Mouse (Mus musculus): ENCODE measurements around the gene Met. TPM values are rescaled to one million over a fixed set of nuclear protein-coding genes. Genes with fewer than 3 reads are reported as not detected.

The Met gene
- polyA plus RNA-seq, 1 experiment from 2014 or later = 6.7 TPM

GRCm38 (mm10) chr6:17522917-17523316 lies 59.3 kb downstream of the Met start:
- H3K4me2 ChIP-seq (replicated peaks; ENCODE audit: low read depth) = no peak overlapping the region
- no peaks in the 10 kb centered on the region for H3K9me3 ChIP-seq (ENCODE audit: control insufficient read depth)
- H3K4me3 ChIP-seq (ENCODE audit: low read depth, low read length) = no peak overlapping the region
- no peak for TF ChIP-seq CTCF (IDR thresholded peaks at IDR 0.05; ENCODE audit: low read depth)
- no peak overlapping the region for H3K9ac ChIP-seq (ENCODE audit: low read depth, low read length)
- no peak overlapping the region for H3K27ac ChIP-seq (ENCODE audit: low read depth, low read length)
- H3K36me3 ChIP-seq (ENCODE audit: control insufficient read depth, insufficient read depth) = peaks cover 9% of the 10 kb centered on the region; the same call in 1 of the 2 replicates
- no peaks in the 10 kb centered on the region for H3K4me1 ChIP-seq (replicated peaks; ENCODE audit: control insufficient read depth, insufficient read depth, low read length)
- WGBS = 60% methylated on average over 4 of the region's 4 CpGs
- H3K27me3 ChIP-seq (replicated peaks; ENCODE audit: control insufficient read depth, insufficient read depth, low read length) = no peaks in the 10 kb centered on the region
- no peak for ATAC-seq

GRCm38 (mm10) chr6:17529490-17530269 lies 66.1 kb downstream of the Met start:
- Histone ChIP-seq H3K9ac (ENCODE audit: low read depth, low read length) (no peak overlapping the region), H3K4me2 (replicated peaks; ENCODE audit: low read depth) (no peak overlapping the region), H3K27me3 (replicated peaks; ENCODE audit: control insufficient read depth, insufficient read depth, low read length) (no peaks in the 10 kb centered on the region), H3K4me3 (ENCODE audit: low read depth, low read length) (no peak overlapping the region), H3K36me3 (ENCODE audit: control insufficient read depth, insufficient read depth) (peaks cover 22% of the 10 kb centered on the region; the same call in 1 of the 2 replicates), H3K4me1 (replicated peaks; ENCODE audit: control insufficient read depth, insufficient read depth, low read length) (no peaks in the 10 kb centered on the region), H3K9me3 (ENCODE audit: control insufficient read depth) (no peaks in the 10 kb centered on the region), H3K27ac (ENCODE audit: low read depth, low read length) (no peak overlapping the region)
- no peak for ATAC-seq
- 67% methylated on average over 6 of the region's 6 CpGs for WGBS
- no peak for TF ChIP-seq CTCF (IDR thresholded peaks at IDR 0.05; ENCODE audit: low read depth)

- no peak for TF ChIP-seq CTCF (IDR thresholded peaks at IDR 0.05; ENCODE audit: low read depth)
- Histone ChIP-seq H3K27me3 (replicated peaks; ENCODE audit: control insufficient read depth, insufficient read depth, low read length) (no peaks in the 10 kb centered on the region), H3K9ac (ENCODE audit: low read depth, low read length) (no peak overlapping the region), H3K36me3 (ENCODE audit: control insufficient read depth, insufficient read depth) (peaks cover 4% of the 10 kb centered on the region; the same call in 1 of the 2 replicates), H3K27ac (ENCODE audit: low read depth, low read length) (no peak overlapping the region), H3K4me2 (replicated peaks; ENCODE audit: low read depth) (0 out of 2 replicates have a peak overlapping the region, but pooled peaks have one; percentile 9), H3K4me3 (ENCODE audit: low read depth, low read length) (no peak overlapping the region), H3K4me1 (replicated peaks; ENCODE audit: control insufficient read depth, insufficient read depth, low read length) (no peaks in the 10 kb centered on the region), H3K9me3 (ENCODE audit: control insufficient read depth) (no peaks in the 10 kb centered on the region)
- peak; percentile 94 for ATAC-seq
- WGBS = 57% methylated on average over 8 of the region's 8 CpGs
Measured at GRCm38 (mm10) chr6:17541615-17542014, 78.0 kb downstream of the Met start.

GRCm38 (mm10) chr6:17542383-17542782 lies 78.8 kb downstream of the Met start:
- H3K27me3 ChIP-seq (replicated peaks; ENCODE audit: control insufficient read depth, insufficient read depth, low read length) = no peaks in the 10 kb centered on the region
- no peak overlapping the region for H3K4me2 ChIP-seq (replicated peaks; ENCODE audit: low read depth)
- no peaks in the 10 kb centered on the region for H3K9me3 ChIP-seq (ENCODE audit: control insufficient read depth)
- H3K9ac ChIP-seq (ENCODE audit: low read depth, low read length) = no peak overlapping the region
- peaks cover 4% of the 10 kb centered on the region; the same call in 1 of the 2 replicates for H3K36me3 ChIP-seq (ENCODE audit: control insufficient read depth, insufficient read depth)
- no peak overlapping the region for H3K4me3 ChIP-seq (ENCODE audit: low read depth, low read length)
- H3K27ac ChIP-seq (ENCODE audit: low read depth, low read length) = no peak overlapping the region
- H3K4me1 ChIP-seq (replicated peaks; ENCODE audit: control insufficient read depth, insufficient read depth, low read length) = no peaks in the 10 kb centered on the region
- WGBS = 85% methylated on average over 7 of the region's 7 CpGs
- no peak for ATAC-seq
- no peak for TF ChIP-seq CTCF (IDR thresholded peaks at IDR 0.05; ENCODE audit: low read depth)

GRCm38 (mm10) chr6:17545480-17545879 lies 81.9 kb downstream of the Met start:
- no peak overlapping the region for H3K27ac ChIP-seq (ENCODE audit: low read depth, low read length)
- H3K9me3 ChIP-seq (ENCODE audit: control insufficient read depth) = no peaks in the 10 kb centered on the region
- H3K4me2 ChIP-seq (replicated peaks; ENCODE audit: low read depth) = no peak overlapping the region
- H3K9ac ChIP-seq (ENCODE audit: low read depth, low read length) = no peak overlapping the region
- TF ChIP-seq CTCF (IDR thresholded peaks at IDR 0.05; ENCODE audit: low read depth) = no peak
- no peak overlapping the region for H3K4me3 ChIP-seq (ENCODE audit: low read depth, low read length)
- H3K36me3 ChIP-seq (ENCODE audit: control insufficient read depth, insufficient read depth) = peaks cover 4% of the 10 kb centered on the region; the same call in 1 of the 2 replicates
- ATAC-seq = no peak
- H3K27me3 ChIP-seq (replicated peaks; ENCODE audit: control insufficient read depth, insufficient read depth, low read length) = no peaks in the 10 kb centered on the region
- no peaks in the 10 kb centered on the region for H3K4me1 ChIP-seq (replicated peaks; ENCODE audit: control insufficient read depth, insufficient read depth, low read length)
- WGBS = 61% methylated on average over 9 of the region's 9 CpGs

- H3K4me2 ChIP-seq (replicated peaks; ENCODE audit: low read depth) = no peak overlapping the region
- TF ChIP-seq CTCF (IDR thresholded peaks at IDR 0.05; ENCODE audit: low read depth) = no peak
- no peaks in the 10 kb centered on the region for H3K9me3 ChIP-seq (ENCODE audit: control insufficient read depth)
- no peaks in the 10 kb centered on the region for H3K4me1 ChIP-seq (replicated peaks; ENCODE audit: control insufficient read depth, insufficient read depth, low read length)
- no peak for ATAC-seq
- no peaks in the 10 kb centered on the region for H3K27me3 ChIP-seq (replicated peaks; ENCODE audit: control insufficient read depth, insufficient read depth, low read length)
- H3K36me3 ChIP-seq (ENCODE audit: control insufficient read depth, insufficient read depth) = peaks cover 4% of the 10 kb centered on the region; the same call in 1 of the 2 replicates
- no peak overlapping the region for H3K9ac ChIP-seq (ENCODE audit: low read depth, low read length)
- H3K27ac ChIP-seq (ENCODE audit: low read depth, low read length) = no peak overlapping the region
- no peak overlapping the region for H3K4me3 ChIP-seq (ENCODE audit: low read depth, low read length)
- WGBS = 76% methylated on average over 9 of the region's 9 CpGs
Measured at GRCm38 (mm10) chr6:17546341-17546740, 82.7 kb downstream of the Met start.

All from intestine, postnatal 0 days (tissue).